Mouse (Mus musculus) spleen, adult 18-20 months (tissue): ENCODE data around the gene Ttc9b.

Experiments
- DNase-seq, 2 experiments: peaks; one replicate each; pipeline ENCODE4 v3.0.0; 2022; ENCODE audit warnings: mixed read lengths in 2 of 2

Ttc9b gene

GRCm38 (mm10) chr7:27644471-27644870 lies 9.2 kb upstream of the Ttc9b start:
- no peak for DNase-seq

- no peak for DNase-seq
These were observed 7.2 kb upstream of the Ttc9b start for GRCm38 (mm10) chr7:27646516-27646915.

- DNase-seq = no peak
These were observed 6.3 kb upstream of the Ttc9b start for GRCm38 (mm10) chr7:27647281-27648002.

GRCm38 (mm10) chr7:27649723-27650122 lies 4.0 kb upstream of the Ttc9b start:
- no peak for DNase-seq

- DNase-seq = peak in 1 of 2 experiments; percentile 61
These were observed 2.8 kb upstream of the Ttc9b start for GRCm38 (mm10) chr7:27650949-27651348.

GRCm38 (mm10) chr7:27654607-27655276 lies 1.0 kb downstream of the Ttc9b start:
- DNase-seq = peak in 1 of 2 experiments; percentile 38

GRCm38 (mm10) chr7:27655545-27655944 lies 1.8 kb downstream of the Ttc9b start:
- no peak for DNase-seq

- DNase-seq = no peak
These were observed 2.9 kb downstream of the Ttc9b start for GRCm38 (mm10) chr7:27656600-27656999.

GRCm38 (mm10) chr7:27657824-27658395 lies 4.2 kb downstream of the Ttc9b start:
- no peak for DNase-seq

- no peak for DNase-seq
These were observed 5.3 kb downstream of the Ttc9b start for GRCm38 (mm10) chr7:27658712-27659663.

GRCm38 (mm10) chr7:27662038-27662437 lies 8.3 kb downstream of the Ttc9b start:
- DNase-seq = no peak

GRCm38 (mm10) chr7:27673064-27673574 lies 19.4 kb downstream of the Ttc9b start:
- DNase-seq = no peak

GRCm38 (mm10) chr7:27673575-27674131 lies 19.9 kb downstream of the Ttc9b start:
- peak in 1 of 2 experiments; percentile 30 for DNase-seq

GRCm38 (mm10) chr7:27674195-27674521 lies 20.4 kb downstream of the Ttc9b start:
- DNase-seq = no peak

GRCm38 (mm10) chr7:27674522-27675221 lies 21.0 kb downstream of the Ttc9b start, which contains the start of gene Map3k10:
TSS of gene Map3k10 (minus strand) at chr7:27674598.
- DNase-seq = peak; percentile 85 to 93

- DNase-seq = no peak
These were observed 21.5 kb downstream of the Ttc9b start for GRCm38 (mm10) chr7:27675222-27675612.

GRCm38 (mm10) chr7:27683218-27683617 lies 29.5 kb downstream of the Ttc9b start:
- DNase-seq = no peak

GRCm38 (mm10) chr7:27685220-27685619 lies 31.5 kb downstream of the Ttc9b start:
- DNase-seq = no peak

- no peak for DNase-seq
These were observed 32.0 kb downstream of the Ttc9b start for GRCm38 (mm10) chr7:27685681-27686080.

GRCm38 (mm10) chr7:27687043-27687442 lies 33.3 kb downstream of the Ttc9b start:
- no peak for DNase-seq

GRCm38 (mm10) chr7:27687836-27688235 lies 34.1 kb downstream of the Ttc9b start:
- no peak for DNase-seq
